Mouse (Mus musculus) ES-E14 (cell line): ENCODE results near the gene Igf2r.

Source experiments
- CHD2 ChIP-seq: IDR thresholded peaks from 2 replicates; pipeline ENCODE4 v1.6.1; 2014; ENCODE audit warnings: mild to moderate bottlenecking, low read depth, low read length, inconsistent platforms
- HCFC1 ChIP-seq: IDR thresholded peaks from 2 replicates; pipeline ENCODE4 v1.6.1; 2012; ENCODE audit warnings: low read length, inconsistent platforms, borderline replicate concordance; ENCODE audit not compliant: insufficient read depth
- MAFK ChIP-seq: IDR thresholded peaks from 2 replicates; pipeline ENCODE4 v1.6.1; 2014; ENCODE audit warnings: mild to moderate bottlenecking, low read depth, low read length, inconsistent platforms; ENCODE audit not compliant: insufficient read depth
- ZC3H11A ChIP-seq: IDR thresholded peaks from 2 replicates; pipeline ENCODE4 v1.6.1; 2012; ENCODE audit warnings: low read depth, mild to moderate bottlenecking, inconsistent platforms, low read length, borderline replicate concordance
- ZNF384 ChIP-seq: IDR thresholded peaks from 2 replicates; pipeline ENCODE4 v1.6.1; 2012; ENCODE audit warnings: low read depth, low read length, inconsistent platforms

GRCm38 (mm10) chr17:12673871-12674270 is 95.6 kb downstream of the Igf2r start:
- TF ChIP-seq MAFK (no peak), HCFC1 (no peak), ZNF384 (no peak), ZC3H11A (no peak), CHD2 (no peak)
